Mouse (Mus musculus): ENCODE results near the gene Gpn3. TPM values are rescaled to one million over a fixed set of nuclear protein-coding genes. Genes with fewer than 3 reads are reported as not detected.
A peak's percentile ranks its signal among the peaks of the same experiment; 100 is the strongest.

Gpn3 gene
- polyA plus RNA-seq, 1 experiment from 2014 or later: 42.7 TPM

- no peak overlapping the region for H3K4me3 ChIP-seq (ENCODE audit: low read depth, low read length)
- no peak overlapping the region for H3K4me2 ChIP-seq (ENCODE audit: low read length)
- ATAC-seq: no peak
- H3K27me3 ChIP-seq (ENCODE audit: control insufficient read depth, insufficient read depth, low read depth, low read length): no peaks in the 10 kb centered on the region
- peaks cover 13% of the 10 kb centered on the region for H3K36me3 ChIP-seq (ENCODE audit: control insufficient read depth, insufficient read depth, low read length)
- H3K9me3 ChIP-seq (replicated peaks; ENCODE audit: control insufficient read depth, low read length, poor library complexity, severe bottlenecking): no peaks in the 10 kb centered on the region
- H3K4me1 ChIP-seq (ENCODE audit: control insufficient read depth, insufficient read depth, low read length): peaks cover 9% of the 10 kb centered on the region
- 50% methylated on average over 2 of the region's 2 CpGs for WGBS
- no peak overlapping the region for H3K27ac ChIP-seq (ENCODE audit: low read length)
- no peak overlapping the region for H3K9ac ChIP-seq (ENCODE audit: low read depth, low read length)
Observed at GRCm38 (mm10) chr5:122393887-122394286, 22.2 kb downstream of the Gpn3 start.

GRCm38 (mm10) chr5:122396791-122397190 lies 25.1 kb downstream of the Gpn3 start:
- Histone ChIP-seq H3K9me3 (replicated peaks; ENCODE audit: control insufficient read depth, low read length, poor library complexity, severe bottlenecking) (no peaks in the 10 kb centered on the region), H3K4me1 (ENCODE audit: control insufficient read depth, insufficient read depth, low read length) (peaks cover 9% of the 10 kb centered on the region), H3K9ac (ENCODE audit: low read depth, low read length) (no peak overlapping the region), H3K4me2 (ENCODE audit: low read length) (no peak overlapping the region), H3K4me3 (ENCODE audit: low read depth, low read length) (no peak overlapping the region), H3K27me3 (ENCODE audit: control insufficient read depth, insufficient read depth, low read depth, low read length) (no peaks in the 10 kb centered on the region), H3K27ac (ENCODE audit: low read length) (no peak overlapping the region), H3K36me3 (ENCODE audit: control insufficient read depth, insufficient read depth, low read length) (peaks cover 14% of the 10 kb centered on the region)
- ATAC-seq: no peak
- WGBS: 90% methylated on average over 10 of the region's 10 CpGs

- no peak for ATAC-seq
- Histone ChIP-seq H3K27me3 (ENCODE audit: control insufficient read depth, insufficient read depth, low read depth, low read length) (no peaks in the 10 kb centered on the region), H3K4me1 (ENCODE audit: control insufficient read depth, insufficient read depth, low read length) (peaks cover 7% of the 10 kb centered on the region), H3K36me3 (ENCODE audit: control insufficient read depth, insufficient read depth, low read length) (peaks cover 19% of the 10 kb centered on the region), H3K9ac (ENCODE audit: low read depth, low read length) (no peak overlapping the region), H3K4me2 (ENCODE audit: low read length) (no peak overlapping the region), H3K27ac (ENCODE audit: low read length) (no peak overlapping the region), H3K9me3 (replicated peaks; ENCODE audit: control insufficient read depth, low read length, poor library complexity, severe bottlenecking) (no peaks in the 10 kb centered on the region), H3K4me3 (ENCODE audit: low read depth, low read length) (no peak overlapping the region)
- WGBS: 93% methylated on average over 8 of the region's 8 CpGs
Observed at GRCm38 (mm10) chr5:122397495-122397894, 25.8 kb downstream of the Gpn3 start.

DNA sequence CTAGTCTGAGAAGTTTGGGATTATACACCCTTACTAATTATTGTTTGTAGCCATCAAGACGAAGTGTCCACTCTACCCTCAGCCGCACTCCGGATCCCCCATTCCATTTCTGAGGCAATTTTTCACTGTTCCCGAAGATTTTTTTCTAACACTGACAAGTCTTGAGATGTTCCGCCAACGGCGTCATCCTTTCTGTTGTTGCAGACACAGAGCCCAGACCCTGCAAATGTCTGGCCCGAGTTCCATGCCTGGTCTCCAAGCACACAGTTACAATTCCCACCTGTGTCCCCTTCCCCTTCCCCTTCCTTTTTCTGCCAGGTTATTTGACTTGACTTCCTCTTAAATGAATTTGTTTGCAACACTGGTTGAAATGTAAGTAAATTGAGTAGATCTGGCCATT lies 28.2 kb downstream of the Gpn3 start:
- Histone ChIP-seq H3K9ac (ENCODE audit: low read depth, low read length) (no peak overlapping the region), H3K9me3 (replicated peaks; ENCODE audit: control insufficient read depth, low read length, poor library complexity, severe bottlenecking) (no peaks in the 10 kb centered on the region), H3K4me1 (ENCODE audit: control insufficient read depth, insufficient read depth, low read length) (no peaks in the 10 kb centered on the region), H3K36me3 (ENCODE audit: control insufficient read depth, insufficient read depth, low read length) (peaks cover 37% of the 10 kb centered on the region), H3K4me2 (ENCODE audit: low read length) (no peak overlapping the region), H3K27ac (ENCODE audit: low read length) (no peak overlapping the region), H3K27me3 (ENCODE audit: control insufficient read depth, insufficient read depth, low read depth, low read length) (no peaks in the 10 kb centered on the region), H3K4me3 (ENCODE audit: low read depth, low read length) (no peak overlapping the region)
- ATAC-seq: no peak
- 94% methylated on average over 8 of the region's 8 CpGs for WGBS

GRCm38 (mm10) chr5:122400628-122401302 lies 29.1 kb downstream of the Gpn3 start:
- 88% methylated on average over 18 of the region's 18 CpGs for WGBS
- no peaks in the 10 kb centered on the region for H3K27me3 ChIP-seq (ENCODE audit: control insufficient read depth, insufficient read depth, low read depth, low read length)
- no peak overlapping the region for H3K4me3 ChIP-seq (ENCODE audit: low read depth, low read length)
- peaks cover 46% of the 10 kb centered on the region for H3K36me3 ChIP-seq (ENCODE audit: control insufficient read depth, insufficient read depth, low read length)
- no peak overlapping the region for H3K9ac ChIP-seq (ENCODE audit: low read depth, low read length)
- ATAC-seq: no peak
- H3K4me1 ChIP-seq (ENCODE audit: control insufficient read depth, insufficient read depth, low read length): no peaks in the 10 kb centered on the region
- no peak overlapping the region for H3K4me2 ChIP-seq (ENCODE audit: low read length)
- H3K27ac ChIP-seq (ENCODE audit: low read length): no peak overlapping the region
- no peaks in the 10 kb centered on the region for H3K9me3 ChIP-seq (replicated peaks; ENCODE audit: control insufficient read depth, low read length, poor library complexity, severe bottlenecking)

GRCm38 (mm10) chr5:122401303-122401640 lies 29.6 kb downstream of the Gpn3 start:
- no peak for ATAC-seq
- H3K4me1 ChIP-seq (ENCODE audit: control insufficient read depth, insufficient read depth, low read length): no peaks in the 10 kb centered on the region
- no peak overlapping the region for H3K4me2 ChIP-seq (ENCODE audit: low read length)
- H3K27ac ChIP-seq (ENCODE audit: low read length): no peak overlapping the region
- peaks cover 51% of the 10 kb centered on the region for H3K36me3 ChIP-seq (ENCODE audit: control insufficient read depth, insufficient read depth, low read length)
- no peaks in the 10 kb centered on the region for H3K27me3 ChIP-seq (ENCODE audit: control insufficient read depth, insufficient read depth, low read depth, low read length)
- no peak overlapping the region for H3K4me3 ChIP-seq (ENCODE audit: low read depth, low read length)
- no peak overlapping the region for H3K9ac ChIP-seq (ENCODE audit: low read depth, low read length)
- no peaks in the 10 kb centered on the region for H3K9me3 ChIP-seq (replicated peaks; ENCODE audit: control insufficient read depth, low read length, poor library complexity, severe bottlenecking)
- 21% methylated on average over 8 of the region's 8 CpGs for WGBS

- Histone ChIP-seq H3K27me3 (ENCODE audit: control insufficient read depth, insufficient read depth, low read depth, low read length) (no peaks in the 10 kb centered on the region), H3K9ac (ENCODE audit: low read depth, low read length) (no peak overlapping the region), H3K4me1 (ENCODE audit: control insufficient read depth, insufficient read depth, low read length) (no peaks in the 10 kb centered on the region), H3K9me3 (replicated peaks; ENCODE audit: control insufficient read depth, low read length, poor library complexity, severe bottlenecking) (peaks cover 3% of the 10 kb centered on the region; the same call in 1 of the 2 replicates), H3K4me2 (ENCODE audit: low read length) (no peak overlapping the region), H3K27ac (ENCODE audit: low read length) (0 out of 2 replicates have a peak overlapping the region, but pooled peaks have one; percentile 3), H3K36me3 (ENCODE audit: control insufficient read depth, insufficient read depth, low read length) (peaks cover 52% of the 10 kb centered on the region), H3K4me3 (ENCODE audit: low read depth, low read length) (no peak overlapping the region)
- no peak for ATAC-seq
- WGBS: 85% methylated on average over 13 of the region's 13 CpGs
Observed at GRCm38 (mm10) chr5:122402160-122402559, 30.5 kb downstream of the Gpn3 start.

GRCm38 (mm10) chr5:122402772-122403171 lies 31.1 kb downstream of the Gpn3 start:
- H3K36me3 ChIP-seq (ENCODE audit: control insufficient read depth, insufficient read depth, low read length): peaks cover 48% of the 10 kb centered on the region
- ATAC-seq: no peak
- H3K4me3 ChIP-seq (ENCODE audit: low read depth, low read length): no peak overlapping the region
- WGBS: 86% methylated on average over 5 of the region's 5 CpGs
- H3K27me3 ChIP-seq (ENCODE audit: control insufficient read depth, insufficient read depth, low read depth, low read length): no peaks in the 10 kb centered on the region
- 0 out of 2 replicates have a peak overlapping the region, but pooled peaks have one; percentile 3 for H3K27ac ChIP-seq (ENCODE audit: low read length)
- H3K4me2 ChIP-seq (ENCODE audit: low read length): no peak overlapping the region
- H3K9me3 ChIP-seq (replicated peaks; ENCODE audit: control insufficient read depth, low read length, poor library complexity, severe bottlenecking): peaks cover 3% of the 10 kb centered on the region; the same call in 1 of the 2 replicates
- no peaks in the 10 kb centered on the region for H3K4me1 ChIP-seq (ENCODE audit: control insufficient read depth, insufficient read depth, low read length)
- no peak overlapping the region for H3K9ac ChIP-seq (ENCODE audit: low read depth, low read length)

- no peak overlapping the region for H3K4me2 ChIP-seq (ENCODE audit: low read length)
- no peak overlapping the region for H3K9ac ChIP-seq (ENCODE audit: low read depth, low read length)
- 95% methylated on average over 12 of the region's 12 CpGs for WGBS
- no peak overlapping the region for H3K27ac ChIP-seq (ENCODE audit: low read length)
- peaks cover 3% of the 10 kb centered on the region; the same call in 1 of the 2 replicates for H3K9me3 ChIP-seq (replicated peaks; ENCODE audit: control insufficient read depth, low read length, poor library complexity, severe bottlenecking)
- H3K36me3 ChIP-seq (ENCODE audit: control insufficient read depth, insufficient read depth, low read length): peaks cover 48% of the 10 kb centered on the region
- H3K4me3 ChIP-seq (ENCODE audit: low read depth, low read length): no peak overlapping the region
- no peaks in the 10 kb centered on the region for H3K27me3 ChIP-seq (ENCODE audit: control insufficient read depth, insufficient read depth, low read depth, low read length)
- ATAC-seq: no peak
- H3K4me1 ChIP-seq (ENCODE audit: control insufficient read depth, insufficient read depth, low read length): no peaks in the 10 kb centered on the region
Observed at GRCm38 (mm10) chr5:122403362-122403761, 31.7 kb downstream of the Gpn3 start.

Data from midbrain, embryonic 16.5 days (tissue).